Mouse (Mus musculus): ENCODE results near the gene Odf3l1.

DNA sequence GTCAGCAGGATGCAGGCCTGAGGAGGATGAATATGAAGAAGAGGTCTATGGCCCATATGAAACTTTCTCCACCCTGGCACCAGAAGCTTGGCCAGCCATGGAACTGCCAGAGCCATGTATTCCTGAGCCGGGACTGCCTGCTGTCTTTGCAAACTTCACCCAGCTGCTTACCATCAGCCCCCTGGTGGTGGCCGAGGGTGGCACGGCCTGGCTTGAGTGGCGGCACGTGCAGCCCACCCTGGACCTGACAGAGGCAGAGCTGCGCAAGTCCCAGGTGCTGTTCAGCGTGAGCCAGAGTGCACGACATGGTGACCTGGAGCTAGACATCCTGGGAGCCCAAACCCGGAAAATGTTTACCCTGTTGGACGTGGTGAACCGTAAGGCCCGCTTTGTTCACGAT is 21.6 kb upstream of the Odf3l1 start:
- TF ChIP-seq POLR2AphosphoS5 (IDR thresholded peaks at IDR 0.05; ENCODE audit: borderline replicate concordance, low read depth, low read length) (no peak), BHLHE40 (IDR thresholded peaks at IDR 0.05; ENCODE audit: borderline replicate concordance, low read depth, low read length) (no peak)
